Mouse (Mus musculus): Measurements from ENCODE around the gene Tbc1d7. TPM values are rescaled to one million over a fixed set of nuclear protein-coding genes. Genes with fewer than 3 reads are reported as not detected.

The Tbc1d7 gene
- total RNA-seq, 2 experiments from 2014 or later = 27.0 to 29.9 TPM

- DNase-seq (ENCODE audit: low spot score in 2 of 2) = no peak
Observed at GRCm38 (mm10) chr13:43197187-43197586, 25.9 kb upstream of the Tbc1d7 start.

GRCm38 (mm10) chr13:43196000-43196399 lies 24.7 kb upstream of the Tbc1d7 start:
- DNase-seq (ENCODE audit: low spot score in 2 of 2) = no peak

GRCm38 (mm10) chr13:43193932-43194331 lies 22.6 kb upstream of the Tbc1d7 start:
- no peak for DNase-seq (ENCODE audit: low spot score in 2 of 2)

GRCm38 (mm10) chr13:43193266-43193665 lies 22.0 kb upstream of the Tbc1d7 start:
- DNase-seq (ENCODE audit: low spot score in 2 of 2) = no peak

- DNase-seq (ENCODE audit: low spot score in 2 of 2) = no peak
Observed at GRCm38 (mm10) chr13:43191741-43192192, 20.5 kb upstream of the Tbc1d7 start.

GRCm38 (mm10) chr13:43191290-43191689 lies 20.0 kb upstream of the Tbc1d7 start:
- DNase-seq (ENCODE audit: low spot score in 2 of 2) = no peak

- DNase-seq (ENCODE audit: low spot score in 2 of 2) = no peak
Observed at GRCm38 (mm10) chr13:43187736-43188135, 16.4 kb upstream of the Tbc1d7 start.

GRCm38 (mm10) chr13:43183248-43184055 lies 12.2 kb upstream of the Tbc1d7 start:
- DNase-seq (ENCODE audit: low spot score in 2 of 2) = no peak

GRCm38 (mm10) chr13:43182465-43183201 lies 11.3 kb upstream of the Tbc1d7 start:
- DNase-seq (ENCODE audit: low spot score in 2 of 2) = peak; percentile 57 to 84

GRCm38 (mm10) chr13:43181104-43181503 lies 9.8 kb upstream of the Tbc1d7 start:
- DNase-seq (ENCODE audit: low spot score in 2 of 2) = no peak

GRCm38 (mm10) chr13:43177317-43177716 lies 6.0 kb upstream of the Tbc1d7 start:
- DNase-seq (ENCODE audit: low spot score in 2 of 2) = no peak

GRCm38 (mm10) chr13:43176676-43177075 lies 5.4 kb upstream of the Tbc1d7 start:
- DNase-seq (ENCODE audit: low spot score in 2 of 2) = no peak

GRCm38 (mm10) chr13:43173262-43173661 lies 2.0 kb upstream of the Tbc1d7 start:
- DNase-seq (ENCODE audit: low spot score in 2 of 2) = peak; percentile 29 to 53

GRCm38 (mm10) chr13:43172036-43172713 lies 874 bp upstream of the Tbc1d7 start:
- no peak for DNase-seq (ENCODE audit: low spot score in 2 of 2)

GRCm38 (mm10) chr13:43167721-43168120 lies 3.6 kb downstream of the Tbc1d7 start:
- DNase-seq (ENCODE audit: low spot score in 2 of 2) = no peak

GRCm38 (mm10) chr13:43159429-43159828 lies 11.9 kb downstream of the Tbc1d7 start:
- no peak for DNase-seq (ENCODE audit: low spot score in 2 of 2)

GRCm38 (mm10) chr13:43158281-43158680 lies 13.0 kb downstream of the Tbc1d7 start:
- DNase-seq (ENCODE audit: low spot score in 2 of 2) = no peak

GRCm38 (mm10) chr13:43157370-43157769 lies 13.9 kb downstream of the Tbc1d7 start:
- no peak for DNase-seq (ENCODE audit: low spot score in 2 of 2)

- DNase-seq (ENCODE audit: low spot score in 2 of 2) = no peak
Observed at GRCm38 (mm10) chr13:43152005-43152520, 19.2 kb downstream of the Tbc1d7 start.

GRCm38 (mm10) chr13:43149661-43150060 lies 21.6 kb downstream of the Tbc1d7 start:
- no peak for DNase-seq (ENCODE audit: low spot score in 2 of 2)

- DNase-seq (ENCODE audit: low spot score in 2 of 2) = no peak
Observed at GRCm38 (mm10) chr13:43148692-43149091, 22.6 kb downstream of the Tbc1d7 start.

Data from adrenal gland, postnatal 4 days (tissue).